Mouse (Mus musculus) mesoderm, embryonic 11.5 days (tissue): ENCODE measurements around the gene Naa40.

Source experiments
- DNase-seq: peaks from one replicate; pipeline ENCODE4 v3.0.0-alpha.2; 2012; ENCODE audit warnings: low read depth, low spot score

Naa40 gene

GRCm38 (mm10) chr19:7183419-7183818 lies 57.6 kb downstream of the Naa40 start:
- DNase-seq, result no peak

DNA sequence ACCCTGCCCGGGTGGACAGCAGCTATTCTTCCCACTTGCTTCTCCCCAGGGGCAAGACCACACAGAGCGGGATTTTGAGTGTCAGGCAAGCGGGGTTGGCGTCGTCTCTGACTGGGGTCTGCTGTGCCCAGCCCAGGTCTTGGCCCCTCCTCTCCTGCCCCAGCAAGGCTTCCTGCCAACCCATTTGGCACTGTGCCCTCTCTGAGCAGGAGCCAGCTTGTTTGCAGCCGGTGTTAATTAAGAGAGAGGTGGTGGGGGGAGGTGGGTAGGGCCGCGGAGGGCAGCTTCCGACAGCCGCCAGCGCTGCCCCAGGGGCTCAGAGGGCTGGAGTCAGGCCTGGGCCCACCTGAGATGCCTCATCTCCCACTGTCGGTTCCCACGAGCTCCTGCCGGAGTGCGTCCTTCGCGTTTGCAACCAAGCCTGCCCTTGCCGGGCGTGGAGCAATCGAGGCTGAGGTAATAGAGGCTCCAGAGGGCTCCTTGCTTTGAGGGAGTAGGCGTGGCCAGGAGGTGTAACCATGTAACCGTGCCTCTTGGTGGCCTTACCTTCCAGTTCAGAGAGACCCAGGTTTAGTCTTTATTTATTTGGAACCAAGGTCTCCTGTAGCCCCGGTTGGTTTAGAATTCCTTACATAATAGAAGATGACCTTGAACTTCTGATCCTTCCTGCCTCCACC lies 58.6 kb downstream of the Naa40 start:
- no peak for DNase-seq

DNA sequence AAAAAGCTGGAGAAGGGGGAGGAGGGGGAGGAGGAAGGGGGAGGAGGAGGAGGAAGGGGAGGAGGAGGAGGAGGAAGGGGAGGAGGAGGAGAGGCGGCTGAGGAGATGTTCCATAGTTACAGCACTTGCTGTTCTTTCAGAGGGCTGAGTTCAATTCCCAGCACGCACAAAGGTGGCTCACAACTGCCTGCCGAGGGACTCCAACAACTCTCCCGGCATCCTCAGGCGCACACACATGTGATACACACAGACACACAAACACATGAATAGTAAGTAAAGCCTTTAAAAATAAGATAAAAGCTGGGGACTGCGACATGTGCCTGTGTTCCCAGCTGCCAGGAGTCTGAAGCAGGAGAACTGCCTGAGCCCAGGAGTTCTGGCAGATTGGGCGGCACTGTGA lies 59.5 kb downstream of the Naa40 start:
- no peak for DNase-seq

GRCm38 (mm10) chr19:7180756-7181405 lies 60.1 kb downstream of the Naa40 start:
- DNase-seq, result no peak

DNA sequence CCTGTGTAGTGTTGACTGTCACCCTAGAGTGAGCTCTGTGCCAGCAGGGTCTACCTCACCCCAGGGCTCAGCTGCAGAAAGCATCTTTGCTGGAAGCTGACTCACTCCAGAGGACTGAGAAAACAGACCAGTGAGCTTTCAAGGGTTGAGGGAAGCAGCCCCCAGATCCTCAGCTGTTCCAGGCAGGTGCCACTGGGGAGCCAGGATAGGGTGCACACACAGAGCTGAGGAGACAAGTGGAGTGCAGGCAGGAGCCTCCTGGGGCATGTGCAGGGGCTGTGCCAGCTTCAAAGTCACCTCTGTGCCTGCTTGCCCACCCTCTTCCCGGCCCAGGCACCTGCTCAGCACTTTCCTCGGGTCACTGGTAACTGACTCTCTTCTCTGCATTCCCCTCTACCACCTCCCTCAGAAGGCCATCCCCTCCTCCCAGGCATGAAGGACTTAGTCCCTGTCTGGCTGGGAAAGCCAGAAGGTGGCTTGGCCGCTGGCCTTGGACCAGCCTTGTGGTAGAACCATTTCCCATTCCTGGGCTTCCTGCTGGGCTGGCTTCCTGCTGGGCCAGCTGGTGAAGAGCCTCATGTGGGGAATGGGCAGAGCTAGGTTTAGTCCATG lies 62.0 kb downstream of the Naa40 start:
- DNase-seq, result no peak

DNA sequence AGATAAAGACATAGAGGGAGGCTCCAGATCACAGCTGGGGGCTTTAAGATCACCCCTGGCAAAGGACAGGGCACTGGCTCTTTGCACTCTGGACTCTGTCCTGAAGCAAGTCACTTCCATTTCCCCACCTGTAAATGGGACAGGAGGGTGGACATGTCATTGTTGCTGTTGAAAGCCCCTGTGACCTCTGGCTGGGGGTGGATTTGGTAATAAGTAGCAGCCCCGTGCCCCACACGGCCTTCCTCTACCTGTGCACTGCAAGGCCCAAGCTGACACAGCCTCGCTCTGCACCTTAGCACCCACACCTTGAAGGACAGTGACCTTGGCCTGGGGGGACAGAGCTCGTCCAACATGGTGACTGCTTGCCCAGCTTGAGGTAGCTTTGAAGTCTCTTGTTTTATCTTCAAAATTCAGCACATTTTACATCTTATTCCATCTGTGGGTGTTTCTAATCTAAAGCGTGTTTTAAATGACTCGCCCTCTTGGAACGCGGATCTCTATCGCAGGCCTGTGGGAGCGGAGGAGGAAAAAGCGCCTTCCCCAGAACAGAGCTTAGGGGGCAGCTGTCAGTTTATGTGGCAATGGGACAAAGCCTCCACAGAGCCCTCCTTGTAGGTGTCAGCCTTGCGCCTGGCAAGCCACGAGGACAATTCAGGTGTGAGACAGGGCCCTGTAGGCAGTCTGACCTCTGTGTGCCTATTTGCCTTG lies 63.0 kb downstream of the Naa40 start:
- no peak for DNase-seq

DNA sequence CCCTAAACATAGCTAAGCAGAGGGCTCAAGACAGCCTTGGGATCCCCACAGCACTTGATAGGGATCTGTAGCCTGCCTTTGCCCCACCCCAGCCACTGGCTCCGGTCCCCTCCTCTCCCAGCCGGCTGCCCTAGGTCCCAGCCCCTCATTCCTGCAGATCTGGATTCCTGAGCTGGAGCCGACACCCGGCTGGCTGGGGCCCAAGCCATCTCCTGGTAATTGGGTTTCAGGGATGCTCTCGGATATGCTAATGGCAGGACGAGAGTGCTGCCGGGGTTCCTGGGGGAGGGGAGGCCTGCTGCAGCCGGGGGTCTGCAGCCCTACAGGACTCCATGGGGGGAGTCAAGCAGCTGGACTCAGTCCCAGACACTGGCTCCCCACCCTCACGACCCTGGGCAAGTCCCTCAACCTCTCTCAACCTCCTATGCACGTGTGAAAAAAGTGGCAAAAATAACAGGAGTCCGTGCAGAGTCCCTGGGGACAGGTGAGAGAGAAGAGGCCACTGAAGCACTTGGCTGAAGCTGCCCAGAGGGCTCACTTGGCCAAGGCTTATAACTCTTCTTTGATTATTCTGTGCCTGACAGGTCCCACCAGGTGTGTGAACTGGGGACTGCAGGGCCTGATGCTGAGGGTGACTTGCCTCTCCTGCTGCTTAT lies 64.8 kb downstream of the Naa40 start:
- no peak for DNase-seq
